Mouse (Mus musculus) neural tube, embryonic 13.5 days (tissue): ENCODE measurements at regions not wholly inside any gene's neighbourhood (a gene's known extent, or its start where the extent isn't known, plus 50 kb on each side); places are given as distances from the start of the nearest gene placed in this dataset.

Source experiments
- ATAC-seq: fragments of 200-750 bp; cut with Nextera tagmentation; 2 replicates; pipeline ENCODE4 v1.8.0; 2017; ENCODE audit warnings: low read depth, mild to moderate bottlenecking, moderate TSS enrichment, moderate library complexity
- H3K27ac ChIP-seq: fragments of 300-500 bp; sonication (generic); replicated peaks from 2 replicates; pipeline ENCODE4 v1.5.1; 2015; ENCODE audit warnings: moderate library complexity, mild to moderate bottlenecking, inconsistent platforms
- H3K27me3 ChIP-seq: fragments of 300-500 bp; sonication (generic); 2 replicates; pipeline ENCODE4 v1.6.1; 2015; ENCODE audit warnings: mild to moderate bottlenecking, inconsistent platforms
- H3K36me3 ChIP-seq: fragments of 300-500 bp; sonication (generic); 2 replicates; pipeline ENCODE4 v1.6.1; 2015; ENCODE audit warnings: mild to moderate bottlenecking, inconsistent platforms
- H3K4me1 ChIP-seq: fragments of 300-500 bp; sonication (generic); replicated peaks from 2 replicates; pipeline ENCODE4 v1.6.1; 2015; ENCODE audit warnings: inconsistent platforms
- H3K4me2 ChIP-seq: fragments of 300-500 bp; sonication (generic); 2 replicates; pipeline ENCODE4 v1.6.1; 2015; ENCODE audit warnings: inconsistent platforms, mild to moderate bottlenecking, moderate library complexity
- H3K4me3 ChIP-seq: fragments of 300-500 bp; sonication (generic); 2 replicates; pipeline ENCODE4 v1.5.1; 2015; ENCODE audit warnings: mild to moderate bottlenecking, inconsistent platforms
- H3K9ac ChIP-seq: fragments of 300-500 bp; sonication (generic); 2 replicates; pipeline ENCODE4 v1.6.1; 2015; ENCODE audit warnings: moderate library complexity, mild to moderate bottlenecking, inconsistent platforms
- H3K9me3 ChIP-seq: fragments of 300-500 bp; sonication (generic); 2 replicates; pipeline ENCODE4 v1.6.1; 2016; ENCODE audit warnings: inconsistent platforms
- WGBS: fragments of 180-500 bp; shearing (Covaris S2); methylation state at CpG from one replicate; pipeline ENCODE4 v1.1.7; 2015; 5-methylcytosine and 5-hydroxymethylcytosine counted together

DNA sequence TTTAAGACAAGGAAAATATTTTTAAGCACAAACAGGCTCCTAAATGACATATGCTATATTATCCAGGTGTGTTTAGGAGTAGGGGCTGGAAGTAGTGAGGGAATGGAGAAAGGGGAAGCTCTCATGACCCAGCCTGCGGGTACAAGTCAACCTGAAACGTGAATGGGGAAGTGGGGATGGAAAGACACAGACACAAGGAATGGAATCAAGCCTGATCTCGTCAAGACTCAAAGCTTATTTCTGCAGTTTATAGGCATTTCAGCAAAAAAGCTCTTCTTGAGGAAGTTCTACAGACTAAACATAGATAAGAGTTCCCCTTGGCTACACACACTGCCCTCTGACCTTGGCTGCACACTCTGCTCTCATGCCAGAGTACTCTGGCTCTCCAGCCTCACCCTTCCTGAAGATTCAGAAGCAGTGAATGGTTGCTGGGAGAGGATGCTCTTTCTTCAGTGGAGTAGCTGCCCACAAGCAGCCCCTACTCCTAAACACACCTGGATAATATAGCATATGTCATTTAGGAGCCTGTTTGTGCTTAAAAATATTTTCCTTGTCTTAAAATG lies 106.4 kb upstream of the Rrp15 start:
- H3K27me3 ChIP-seq = no peaks in the 10 kb centered on the region
- no peak overlapping the region for H3K9ac ChIP-seq
- H3K27ac ChIP-seq = no peak overlapping the region
- no peak overlapping the region for H3K4me3 ChIP-seq
- H3K9me3 ChIP-seq = no peaks in the 10 kb centered on the region
- no peak overlapping the region for H3K4me2 ChIP-seq
- no peaks in the 10 kb centered on the region for H3K36me3 ChIP-seq
- 89% methylated on average over 3 of the region's 3 CpGs for WGBS
- no peak for ATAC-seq
- H3K4me1 ChIP-seq = no peaks in the 10 kb centered on the region

DNA sequence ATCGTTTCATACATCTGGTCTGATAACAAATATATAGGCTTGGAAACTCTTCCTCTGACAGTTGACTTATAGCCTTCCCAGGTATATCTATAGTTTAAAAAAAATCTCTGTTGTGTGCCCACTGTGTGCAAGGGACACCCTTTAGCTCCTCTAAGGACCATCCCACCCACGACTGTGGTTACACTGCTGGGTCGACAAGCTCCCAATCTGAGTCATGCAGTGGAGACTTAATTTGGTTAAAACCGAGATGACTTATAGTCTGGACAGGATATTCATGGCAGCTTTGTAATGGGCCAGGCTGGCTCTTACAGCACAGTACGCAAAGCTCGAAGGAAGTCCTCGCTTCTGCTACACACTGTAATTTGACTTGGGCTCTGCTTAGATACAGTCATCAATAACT lies 96.1 kb upstream of the Rrp15 start:
- Histone ChIP-seq H3K4me1 (peaks cover 11% of the 10 kb centered on the region), H3K9me3 (no peaks in the 10 kb centered on the region), H3K27me3 (peaks cover 5% of the 10 kb centered on the region; the same call in 1 of the 2 replicates), H3K36me3 (no peaks in the 10 kb centered on the region), H3K27ac (no peak overlapping the region), H3K4me2 (no peak overlapping the region), H3K9ac (no peak overlapping the region), H3K4me3 (no peak overlapping the region)
- 89% methylated on average over 7 of the region's 7 CpGs for WGBS
- no peak for ATAC-seq

- peaks cover 19% of the 10 kb centered on the region for H3K4me1 ChIP-seq
- H3K4me3 ChIP-seq = peak overlapping the region; percentile 40
- peak overlapping the region; percentile 89 for H3K4me2 ChIP-seq
- WGBS = under 1% methylated on average over 43 of the region's 43 CpGs
- no peaks in the 10 kb centered on the region for H3K9me3 ChIP-seq
- no peaks in the 10 kb centered on the region for H3K36me3 ChIP-seq
- no peak overlapping the region for H3K27ac ChIP-seq
- peak; percentile 69 for ATAC-seq
- peaks cover 14% of the 10 kb centered on the region; the same call in 1 of the 2 replicates for H3K27me3 ChIP-seq
- peak overlapping the region; percentile 68 for H3K9ac ChIP-seq
Observed at GRCm38 (mm10) chr1:186833896-186834800, 85.0 kb upstream of the Rrp15 start.

- Histone ChIP-seq H3K4me1 (peaks cover 19% of the 10 kb centered on the region), H3K36me3 (no peaks in the 10 kb centered on the region), H3K27ac (no peak overlapping the region), H3K27me3 (peaks cover 17% of the 10 kb centered on the region; the same call in 1 of the 2 replicates), H3K9me3 (no peaks in the 10 kb centered on the region), H3K9ac (peak overlapping the region; percentile 68), H3K4me2 (peak overlapping the region; percentile 89), H3K4me3 (peak overlapping the region; percentile 40)
- peak; percentile 52; the same call in 1 of the 2 replicates for ATAC-seq
- under 1% methylated on average over 17 of the region's 17 CpGs for WGBS
Observed at GRCm38 (mm10) chr1:186833441-186833895, 84.3 kb upstream of the Rrp15 start.

DNA sequence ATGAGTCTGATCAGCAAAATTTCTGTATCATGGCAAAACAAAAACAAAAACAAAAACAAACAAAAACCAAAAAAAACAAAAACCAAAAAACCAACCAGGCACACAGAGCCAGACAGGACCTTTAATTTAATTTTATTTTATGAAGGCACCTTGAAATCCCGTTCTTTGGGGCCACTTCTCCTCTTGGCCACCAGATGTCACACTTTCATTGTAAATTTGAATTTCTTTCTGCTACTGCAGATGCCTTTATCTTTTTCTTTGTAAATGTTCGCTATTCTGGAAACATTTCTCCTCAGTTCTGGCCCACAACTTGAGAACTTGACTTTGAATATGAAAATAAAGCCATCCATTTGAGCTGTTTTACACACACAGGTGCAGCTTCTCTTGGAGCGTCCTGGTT lies 78.6 kb upstream of the Rrp15 start:
- H3K27ac ChIP-seq = no peak overlapping the region
- no peaks in the 10 kb centered on the region for H3K9me3 ChIP-seq
- no peaks in the 10 kb centered on the region for H3K36me3 ChIP-seq
- no peak overlapping the region for H3K4me3 ChIP-seq
- ATAC-seq = no peak
- H3K4me1 ChIP-seq = peaks cover 10% of the 10 kb centered on the region; the same call in 1 of the 2 replicates
- 27% methylated on average over 3 of the region's 3 CpGs for WGBS
- H3K9ac ChIP-seq = no peak overlapping the region
- peaks cover 20% of the 10 kb centered on the region; the same call in 1 of the 2 replicates for H3K27me3 ChIP-seq
- H3K4me2 ChIP-seq = no peak overlapping the region

DNA sequence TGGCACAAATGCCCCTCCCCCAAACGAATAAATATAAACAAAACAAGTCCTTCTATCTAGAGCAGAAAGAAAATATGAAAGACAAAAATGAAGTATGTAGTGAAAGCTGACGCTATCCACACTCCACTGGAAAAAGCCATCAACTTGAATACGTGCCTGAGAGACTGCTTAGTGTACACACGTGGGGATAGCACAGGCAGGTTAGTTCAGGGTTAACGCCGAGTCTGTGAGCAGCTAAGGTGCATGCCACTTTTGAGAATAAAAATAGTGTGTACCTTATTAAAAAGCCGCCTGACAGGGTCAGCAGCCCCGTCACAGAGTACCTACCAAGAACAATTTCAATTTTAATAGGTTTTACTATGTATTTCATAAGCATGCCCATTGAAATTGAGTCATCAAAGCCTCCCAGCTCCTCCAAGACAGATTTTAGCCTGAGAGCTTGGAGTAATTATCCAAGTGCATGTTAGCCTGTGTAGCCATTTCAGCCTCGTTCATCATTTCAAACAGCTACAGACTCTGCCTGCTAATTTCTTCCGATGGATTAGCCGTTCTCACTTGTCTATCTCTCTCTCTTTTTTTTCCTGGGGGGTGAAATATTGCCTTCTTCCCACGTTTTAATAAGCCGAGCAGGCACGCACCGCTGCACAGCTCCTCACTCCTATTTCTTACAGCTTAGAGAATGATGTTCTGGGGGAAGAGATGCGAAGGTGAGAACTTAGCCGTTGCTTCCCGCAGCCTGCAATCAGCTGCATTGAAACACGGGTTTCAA lies 59.2 kb upstream of the Rrp15 start:
- H3K9me3 ChIP-seq = no peaks in the 10 kb centered on the region
- no peak overlapping the region for H3K9ac ChIP-seq
- H3K4me1 ChIP-seq = peaks cover 19% of the 10 kb centered on the region
- peak overlapping the region; percentile 42 for H3K27ac ChIP-seq
- 57% methylated on average over 19 of the region's 19 CpGs for whole genome bisulfite sequencing
- H3K4me2 ChIP-seq = peak overlapping the region; percentile 34
- no peaks in the 10 kb centered on the region for H3K36me3 ChIP-seq
- no peak overlapping the region for H3K4me3 ChIP-seq
- no peaks in the 10 kb centered on the region for H3K27me3 ChIP-seq
- peak; percentile 59; the same call in 1 of the 2 replicates for ATAC-seq

DNA sequence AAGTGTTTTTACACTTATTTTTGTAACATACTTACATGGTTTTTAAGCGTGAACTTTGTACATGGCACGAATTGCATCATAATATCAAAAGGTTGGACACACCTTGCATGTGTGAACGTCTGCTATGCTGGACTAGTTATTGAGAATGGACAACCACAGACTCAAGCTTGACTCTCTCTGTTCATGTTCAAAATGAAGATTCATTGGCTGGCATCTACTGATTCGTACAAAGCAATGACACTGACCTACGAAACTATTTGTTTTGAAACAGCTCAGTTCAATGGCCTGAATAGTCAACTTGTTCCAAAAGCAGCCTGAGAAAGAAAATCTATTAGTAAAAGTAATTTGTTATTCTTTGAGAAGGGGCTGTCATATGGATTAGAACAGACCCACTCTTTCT lies 55.3 kb upstream of the Rrp15 start:
- no peak for ATAC-seq
- Histone ChIP-seq H3K27me3 (no peaks in the 10 kb centered on the region), H3K4me3 (no peak overlapping the region), H3K4me2 (no peak overlapping the region), H3K9ac (no peak overlapping the region), H3K4me1 (peaks cover 15% of the 10 kb centered on the region), H3K9me3 (no peaks in the 10 kb centered on the region), H3K36me3 (no peaks in the 10 kb centered on the region), H3K27ac (no peak overlapping the region)
- 87% methylated on average over 5 of the region's 5 CpGs for WGBS
